20 mouse cellular contexts compared by ENCODE assay signal in the genomic region with DNA sequence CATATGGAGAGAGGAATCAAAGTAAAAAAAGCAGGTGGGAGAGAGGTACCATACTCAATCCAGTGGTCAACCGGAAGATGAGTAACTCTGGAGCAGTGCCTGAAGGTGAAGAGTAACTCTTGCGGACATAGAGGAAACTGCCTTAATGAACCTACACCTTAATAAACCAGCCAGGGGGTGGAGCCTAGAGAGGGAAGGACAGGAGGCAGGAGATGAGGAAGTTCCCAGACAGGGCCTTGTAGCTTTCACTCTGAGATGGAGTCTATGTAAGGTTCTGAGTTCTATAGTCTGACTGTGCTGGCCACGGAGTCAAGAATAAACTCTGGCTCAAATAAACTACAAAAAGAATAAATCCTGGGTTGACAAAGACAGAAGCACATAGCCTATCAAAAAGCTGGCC. TPM values are rescaled to one million over a fixed set of nuclear protein-coding genes. Genes with fewer than 3 reads are reported as not detected.
DNase-seq lines count a peak whose midpoint lies in the region; ATAC-seq lines count a peak whose summit lies in the region.
"Had no signal": no experiment of that assay in that cellular context is flagged by ENCODE, and none has a peak within 500 bp of the region (broad histone marks: within the 10 kb centered on the region; RNA-seq: fewer than 3 reads in every experiment).

No protein-coding gene starts in this region.

- peaks cover 15% of the 10 kb centered on the region for H3K4me1 ChIP-seq in forebrain, embryonic 16.5 days (replicated peaks; ENCODE audit: control insufficient read depth, insufficient read depth, low read length)

- peaks cover 4% of the 10 kb centered on the region; the same call in 1 of the 2 replicates for H3K36me3 ChIP-seq in forebrain, embryonic 16.5 days (ENCODE audit: control insufficient read depth, insufficient read depth)

- no peak overlapping the region for H3K4me3 ChIP-seq in forebrain, embryonic 16.5 days (replicated peaks; ENCODE audit: low read length)
- H3K4me3 ChIP-seq: embryonic facial prominence, embryonic 12.5 days; forebrain, embryonic 12.5 days; gastrocnemius, adult 2 months; heart, embryonic 13.5 days; hindbrain, embryonic 15.5 days had no signal

- ATAC-seq in megakaryocyte progenitor cell, adult 5-6 weeks (replicated peaks; ENCODE audit: poor library complexity), result peak; percentile 63
- ATAC-seq in forebrain, embryonic 16.5 days, result no peak

- intact Hi-C loops in left cerebral cortex, postnatal 10 days (cut with DNase I), result no loop called here

- no peak overlapping the region for H3K4me2 ChIP-seq in forebrain, embryonic 16.5 days (ENCODE audit: low read length)
- H3K4me2 ChIP-seq: embryonic facial prominence, embryonic 12.5 days; forebrain, embryonic 12.5 days; heart, embryonic 13.5 days; hindbrain, embryonic 15.5 days had no signal

- H3K27ac ChIP-seq in forebrain, embryonic 16.5 days (ENCODE audit: low read length), result no peak overlapping the region
- H3K27ac ChIP-seq: embryonic facial prominence, embryonic 12.5 days; forebrain, embryonic 12.5 days; gastrocnemius, adult 2 months; heart, embryonic 13.5 days; hindbrain, embryonic 15.5 days had no signal

- 81% methylated on average over 3 of the region's 3 CpGs for WGBS in forebrain, embryonic 16.5 days

- no peak overlapping the region for H3K9ac ChIP-seq in forebrain, embryonic 16.5 days (replicated peaks; ENCODE audit: low read depth, low read length)
- H3K9ac ChIP-seq: embryonic facial prominence, embryonic 12.5 days; forebrain, embryonic 12.5 days; heart, embryonic 13.5 days; hindbrain, embryonic 15.5 days had no signal

- DNase-seq in spleen, postnatal 36 days (ENCODE audit: low spot score in 2 of 2), result peak; percentile 10 to 32
- no peak for DNase-seq in spleen, postnatal 4 days (ENCODE audit: low spot score in 2 of 2)
- DNase-seq in MEL-GATA-1-ER (ENCODE audit: extremely low read depth, low read depth), result peak; percentile 63
- DNase-seq in left cerebral cortex, postnatal 10 days (ENCODE audit: extremely low spot score in 1 of 2, low spot score in 2 of 2), result no peak
- no peak for DNase-seq in kidney, adult 11 months
- DNase-seq: adrenal gland, adult 8-10 months; adrenal gland, postnatal 36 days; cerebellum, adult 2 months; embryo, embryonic 11 days; gastrocnemius, adult 2 months; gastrocnemius, postnatal 25 days; heart, adult 11 months; heart, postnatal 36 days had no signal

- H3K27me3 ChIP-seq in forebrain, embryonic 16.5 days (replicated peaks; ENCODE audit: control insufficient read depth, insufficient read depth, low read length), result peaks cover 26% of the 10 kb centered on the region

- no peaks in the 10 kb centered on the region for H3K9me3 ChIP-seq in forebrain, embryonic 16.5 days (ENCODE audit: control insufficient read depth, low read length)
- H3K9me3 ChIP-seq: embryonic facial prominence, embryonic 12.5 days; forebrain, embryonic 12.5 days; heart, embryonic 13.5 days; hindbrain, embryonic 15.5 days had no signal

RNA-seq across cellular contexts. Expression of a gene that starts 2.8 kb away (rescaled TPM):
- 0.49 TPM in 1 of 2 replicates, not detected in the other for total RNA-seq in megakaryocyte progenitor cell, adult 5-6 weeks (2015)
- total RNA-seq in megakaryocyte progenitor cell, adult 5-6 weeks (2017), result not detected in 2 replicates
- 0.32 and 1.4 TPM in 2 replicates for polyA plus RNA-seq in forebrain, embryonic 16.5 days (2015; fragmentation: Nextera tagmentation; extraction: Ambion mirVana)
- total RNA-seq in left cerebral cortex, postnatal 10 days (2021), result 10 to 100 TPM; 21.0 to 22.3 TPM
- total RNA-seq: gastrocnemius, adult 2 months; gastrocnemius, postnatal 25 days had no signal
- polyA plus RNA-seq: heart, embryonic 13.5 days; heart, postnatal 0 days had no signal

RNA-seq across cellular contexts. Expression of a gene that starts 22.0 kb away (rescaled TPM):
- 33.9 and 34.7 TPM in 2 replicates for total RNA-seq in megakaryocyte progenitor cell, adult 5-6 weeks (2015)
- 36.6 and 39.0 TPM in 2 replicates for total RNA-seq in megakaryocyte progenitor cell, adult 5-6 weeks (2017)
- polyA plus RNA-seq in forebrain, embryonic 16.5 days (2015; fragmentation: Nextera tagmentation; extraction: Ambion mirVana), result 19.9 and 20.3 TPM in 2 replicates
- 10 to 100 TPM; 24.7 TPM for total RNA-seq in left cerebral cortex, postnatal 10 days (2021)

RNA-seq across cellular contexts. Expression of a gene that starts 41.8 kb away (rescaled TPM):
- total RNA-seq in megakaryocyte progenitor cell, adult 5-6 weeks (2015), result 12.7 and 13.4 TPM in 2 replicates
- 4.1 and 9.7 TPM in 2 replicates for total RNA-seq in megakaryocyte progenitor cell, adult 5-6 weeks (2017)
- 11.3 and 11.9 TPM in 2 replicates for polyA plus RNA-seq in forebrain, embryonic 16.5 days (2015; fragmentation: Nextera tagmentation; extraction: Ambion mirVana)
- 1 to 10 TPM; 5.5 to 6.4 TPM for total RNA-seq in left cerebral cortex, postnatal 10 days (2021)

RNA-seq across cellular contexts. Expression of a gene that starts 47.3 kb away (rescaled TPM):
- 22.7 and 24.3 TPM in 2 replicates for total RNA-seq in megakaryocyte progenitor cell, adult 5-6 weeks (2015)
- total RNA-seq in megakaryocyte progenitor cell, adult 5-6 weeks (2017), result 39.7 and 55.8 TPM in 2 replicates
- 42.1 and 44.4 TPM in 2 replicates for polyA plus RNA-seq in forebrain, embryonic 16.5 days (2015; fragmentation: Nextera tagmentation; extraction: Ambion mirVana)
- total RNA-seq in left cerebral cortex, postnatal 10 days (2021), result 10 to 100 TPM; 24.8 to 26.2 TPM

RNA-seq across cellular contexts. Expression of a gene that starts 58.9 kb away (rescaled TPM):
- total RNA-seq in megakaryocyte progenitor cell, adult 5-6 weeks (2015), result 10.2 and 15.2 TPM in 2 replicates
- 16.6 and 24.3 TPM in 2 replicates for total RNA-seq in megakaryocyte progenitor cell, adult 5-6 weeks (2017)
- polyA plus RNA-seq in forebrain, embryonic 16.5 days (2015; fragmentation: Nextera tagmentation; extraction: Ambion mirVana), result 78.9 and 99.3 TPM in 2 replicates
- 100 to 1,000 TPM; 107 to 112 TPM for total RNA-seq in left cerebral cortex, postnatal 10 days (2021)

Comparison
In these comparisons a context has a peak if more than half of its experiments do, and no peak if none do; other contexts are left out.
1. DNase-seq: peak in spleen, postnatal 36 days (2 of 2) and MEL-GATA-1-ER (single experiment); none in spleen, postnatal 4 days (0 of 2), left cerebral cortex, postnatal 10 days (0 of 2) and kidney, adult 11 months (single experiment).
2. RNA of a gene that starts 2.8 kb away (total RNA-seq): 21.0 to 22.3 TPM in left cerebral cortex, postnatal 10 days; 0.49 TPM in megakaryocyte progenitor cell, adult 5-6 weeks; every median in the first group is over 10 times any median in the second.